Mouse (Mus musculus) right cerebral cortex, adult 2 months (tissue): ENCODE measurements around the gene Mrpl1.

Experiments
- DNase-seq, 2 experiments: peaks; one replicate each; pipeline ENCODE4 v3.0.0; 2021 to 2022; ENCODE audit warnings: low spot score in 2 of 2

Mrpl1 gene

DNA sequence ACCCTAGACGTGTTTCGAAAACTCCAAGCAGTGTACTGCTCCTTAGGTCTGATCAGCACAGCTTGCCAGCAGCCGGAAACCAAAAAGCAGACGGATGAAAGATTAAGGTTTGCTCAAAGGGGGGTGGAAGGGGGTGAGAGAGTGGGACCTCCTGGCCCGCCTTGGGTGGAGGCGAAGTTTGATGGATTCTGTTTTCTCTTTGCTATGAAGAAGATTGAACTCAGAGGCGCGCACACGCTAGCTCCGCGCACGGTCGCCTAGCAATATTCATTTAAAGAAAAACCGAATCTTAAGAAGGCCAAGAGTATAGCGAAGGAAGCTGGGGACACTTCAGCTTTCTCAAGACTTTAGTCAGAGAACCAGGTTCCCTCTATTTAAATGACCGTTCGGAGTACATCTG is at the start of gene Mrpl1:
TSS of gene Mrpl1 (plus strand) at position 35 of the 400 bp plus-strand sequence.
- DNase-seq = no peak

GRCm38 (mm10) chr5:96160467-96161262 is 48.6 kb upstream of the Mrpl1 start:
- DNase-seq = peak; percentile 28 to 42

DNA sequence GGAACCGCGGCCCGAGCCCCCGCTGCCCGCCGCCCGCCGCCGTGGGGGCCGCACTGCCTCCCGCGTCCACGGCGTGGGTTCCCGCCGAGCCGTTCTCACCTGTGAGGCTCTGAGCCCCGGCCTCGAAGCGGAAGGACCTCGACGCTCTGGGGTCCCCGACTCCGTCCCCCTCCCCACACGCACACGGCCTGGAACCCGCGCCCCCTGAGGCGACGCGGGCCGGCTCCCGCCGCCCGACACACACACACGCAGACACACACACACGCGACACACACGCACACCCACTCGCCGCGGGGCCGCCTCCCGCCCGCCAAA is 48.1 kb upstream of the Mrpl1 start:
- DNase-seq = peak in 1 of 2 experiments; percentile 60

DNA sequence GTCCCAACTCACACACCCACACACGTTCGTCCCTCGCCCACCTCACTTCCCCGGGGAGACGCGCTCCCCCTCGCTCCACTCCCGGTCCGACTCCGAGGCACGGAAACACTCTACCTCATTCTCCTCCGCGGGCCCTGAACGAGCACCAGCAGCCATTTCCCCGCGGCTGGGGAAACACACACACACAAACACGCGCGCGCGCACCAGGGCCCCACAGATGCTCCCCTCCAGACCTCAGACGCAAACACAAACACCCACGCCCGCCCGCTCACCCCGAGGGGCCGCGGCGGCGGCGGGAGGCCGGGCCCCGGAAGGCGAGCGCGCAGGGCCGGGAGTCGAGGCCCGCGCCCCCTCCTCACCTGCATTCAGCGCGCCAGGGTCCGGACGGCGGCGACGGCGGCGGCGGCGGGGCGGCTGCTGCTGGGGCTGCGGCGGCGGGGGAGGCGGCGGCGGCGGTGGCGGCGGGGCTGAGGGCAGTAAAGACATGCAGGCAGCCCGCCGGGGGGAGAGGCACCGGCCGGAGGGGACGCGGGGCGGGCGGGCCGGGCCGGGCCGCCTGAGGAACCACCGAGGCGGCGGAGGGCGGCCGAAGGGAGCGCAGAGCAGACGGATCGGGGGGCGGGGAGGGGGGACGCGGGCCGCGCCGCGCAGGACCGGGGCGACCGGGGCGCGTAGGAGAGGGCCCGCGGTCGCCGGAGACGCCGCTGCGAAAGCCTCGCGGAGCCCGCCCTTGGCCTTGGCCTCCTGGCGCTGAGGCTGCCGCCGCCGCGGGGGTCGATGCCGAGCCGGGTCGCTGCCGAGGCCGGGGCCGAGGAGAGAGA is 47.5 kb upstream of the Mrpl1 start:
- peak in 1 of 2 experiments; percentile 68 for DNase-seq

- DNase-seq = peak; percentile 68 to 73
Observed at GRCm38 (mm10) chr5:96162399-96163331, 46.6 kb upstream of the Mrpl1 start.

GRCm38 (mm10) chr5:96163396-96164020 is 45.8 kb upstream of the Mrpl1 start:
- DNase-seq = no peak

DNA sequence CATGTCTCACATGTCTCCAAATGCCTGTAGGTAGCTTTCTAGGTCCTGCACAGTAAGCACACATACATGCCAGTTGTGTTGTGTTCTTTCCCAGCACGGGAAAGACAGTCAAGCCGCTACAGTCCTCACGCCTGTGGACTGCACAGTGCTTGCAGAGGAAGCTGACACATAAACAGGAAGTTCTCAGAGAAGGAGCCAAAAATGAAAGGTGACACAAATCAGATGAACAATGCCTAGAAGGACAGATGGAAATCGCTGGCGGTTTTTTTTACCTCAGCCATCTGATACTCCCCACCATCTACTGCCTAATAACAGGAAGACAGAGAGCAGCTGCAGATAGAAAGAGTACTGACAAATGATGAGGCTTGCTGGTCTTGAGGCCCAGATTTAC is 45.3 kb upstream of the Mrpl1 start, which contains the start of gene Cnot6l:
TSS of gene Cnot6l (minus strand) at position 151 of the 391 bp plus-strand sequence.
- DNase-seq = no peak

GRCm38 (mm10) chr5:96166761-96167160 is 42.5 kb upstream of the Mrpl1 start:
- DNase-seq = no peak

GRCm38 (mm10) chr5:96170443-96170842 is 38.9 kb upstream of the Mrpl1 start:
- DNase-seq = no peak

GRCm38 (mm10) chr5:96171765-96172164 is 37.5 kb upstream of the Mrpl1 start:
- no peak for DNase-seq

- DNase-seq = no peak
Observed at GRCm38 (mm10) chr5:96176121-96176520, 33.2 kb upstream of the Mrpl1 start.

DNA sequence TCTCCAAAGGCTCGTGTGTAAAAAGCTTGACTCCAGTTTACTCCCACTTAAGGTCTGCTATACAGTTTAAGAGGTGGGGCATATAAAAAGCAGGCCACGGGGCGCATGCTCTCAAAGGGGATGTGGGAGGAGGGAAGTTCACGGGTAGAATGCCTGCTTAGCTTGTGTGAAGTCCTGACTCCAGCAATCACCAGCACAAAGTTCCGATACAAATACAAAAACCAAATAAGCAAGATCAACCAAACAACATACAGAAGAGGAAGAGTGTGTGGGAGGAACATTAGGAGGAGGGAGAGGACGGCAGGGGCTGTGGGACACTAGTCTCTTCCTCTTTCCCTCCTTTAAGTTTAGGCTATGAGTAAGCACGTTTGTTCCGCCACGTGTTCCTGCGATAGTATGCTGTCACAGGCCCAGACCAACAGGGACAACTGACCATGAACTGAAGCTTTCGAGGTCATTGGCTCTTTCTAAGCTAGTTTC is 32.4 kb upstream of the Mrpl1 start:
- no peak for DNase-seq

DNA sequence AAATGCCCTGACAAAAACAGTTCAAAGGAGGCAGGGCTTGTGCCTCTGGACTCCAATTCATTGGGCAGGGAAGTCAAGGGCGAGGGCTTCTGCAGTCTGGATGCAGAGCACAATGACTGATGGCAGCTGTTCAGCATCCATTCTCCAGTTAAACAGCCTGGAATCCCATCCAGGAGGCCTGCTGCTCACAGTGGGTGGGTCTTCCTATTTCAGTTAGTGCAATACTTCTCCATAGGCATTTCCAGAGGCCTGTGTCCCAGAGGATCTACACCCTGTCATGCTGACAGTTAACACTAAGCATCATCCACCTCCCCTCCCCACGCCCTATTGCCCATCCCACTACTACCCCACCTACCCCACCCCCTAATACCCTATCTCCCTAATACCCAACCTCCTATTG is 26.1 kb upstream of the Mrpl1 start:
- no peak for DNase-seq

DNA sequence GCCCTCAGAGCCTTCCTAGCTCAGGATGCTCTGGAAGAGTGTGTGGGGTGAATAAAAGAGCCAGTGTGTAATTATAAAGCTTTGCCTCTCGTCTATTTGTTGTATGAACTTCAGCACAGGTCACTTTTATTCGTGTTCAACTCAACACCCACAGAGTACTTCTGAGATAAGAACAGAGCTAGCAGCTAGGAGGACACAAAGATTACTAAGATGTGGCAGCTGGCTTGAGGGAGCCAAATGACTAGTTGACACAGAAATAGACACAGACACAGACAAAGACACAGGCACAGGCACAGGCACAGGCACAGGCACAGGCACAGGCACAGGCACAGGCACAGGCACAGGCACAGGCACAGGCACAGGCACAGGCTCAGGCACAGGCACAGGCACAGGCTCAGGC is 25.3 kb upstream of the Mrpl1 start:
- DNase-seq = no peak

- DNase-seq = no peak
Observed at GRCm38 (mm10) chr5:96189761-96190160, 19.5 kb upstream of the Mrpl1 start.

DNA sequence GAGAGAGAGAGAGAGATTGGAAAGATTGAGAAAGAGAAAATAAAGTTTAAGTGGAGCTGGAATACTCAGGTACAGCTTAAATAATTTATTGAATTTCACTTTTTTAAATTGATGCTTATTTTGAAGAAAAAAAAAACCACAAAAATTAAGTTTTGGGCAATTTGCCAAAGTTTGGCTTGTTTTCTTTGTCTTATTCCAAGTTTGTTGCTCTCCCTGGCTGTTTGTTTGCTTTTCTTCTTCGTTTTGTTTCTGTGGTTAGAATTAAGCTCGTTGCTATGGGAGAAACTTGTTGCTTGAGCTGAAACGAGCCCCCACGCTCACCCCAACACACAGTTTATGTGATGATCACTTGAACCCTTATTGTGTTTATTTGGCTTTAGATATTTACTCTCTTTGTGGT is 18.0 kb upstream of the Mrpl1 start:
- DNase-seq = no peak

DNA sequence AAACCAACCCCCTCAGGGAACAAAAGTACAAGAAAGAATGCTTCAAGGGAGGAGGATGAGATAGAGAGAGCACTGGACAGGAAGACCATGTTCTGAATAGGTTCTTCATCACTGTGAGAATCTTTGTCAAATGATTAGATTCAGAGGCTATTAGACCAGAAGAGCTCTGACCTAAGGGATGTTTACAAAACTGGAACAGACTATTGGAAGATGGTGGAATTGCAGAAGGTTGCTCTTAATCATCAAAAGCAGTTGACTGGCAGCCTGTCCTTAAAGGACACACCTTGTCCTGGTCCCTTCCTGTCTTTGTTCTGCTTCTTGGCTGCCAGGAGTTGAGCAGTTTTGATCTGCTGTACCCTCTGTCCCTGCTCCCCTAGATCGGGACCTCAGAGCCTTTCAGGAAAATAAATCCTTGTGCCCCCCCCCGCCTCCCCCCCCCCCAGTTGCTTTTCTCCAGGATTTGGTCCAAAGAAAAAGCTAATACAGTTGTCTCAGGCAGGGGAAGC is 12.7 kb upstream of the Mrpl1 start:
- DNase-seq = no peak

GRCm38 (mm10) chr5:96198271-96198670 is 11.0 kb upstream of the Mrpl1 start:
- no peak for DNase-seq

GRCm38 (mm10) chr5:96200269-96200668 is 9.0 kb upstream of the Mrpl1 start:
- DNase-seq = no peak

- no peak for DNase-seq
Observed at GRCm38 (mm10) chr5:96201462-96202154, 7.7 kb upstream of the Mrpl1 start.
